Mouse (Mus musculus) brain, embryonic 14.5 days (tissue): Measurements from ENCODE around the gene Prkg1.

Experiments used
- CTCF ChIP-seq: fragments of 200-500 bp; IDR thresholded peaks from 2 replicates; pipeline ENCODE4 v1.5.1; 2012; ENCODE audit warnings: inconsistent platforms, mild to moderate bottlenecking, moderate library complexity, borderline replicate concordance; ENCODE audit not compliant: insufficient read depth, insufficient read length; ENCODE audit errors: extremely low read depth
- POLR2A ChIP-seq: fragments of 200-500 bp; IDR thresholded peaks from 2 replicates; pipeline ENCODE4 v1.6.1; 2012; ENCODE audit warnings: mild to moderate bottlenecking, inconsistent platforms, borderline replicate concordance; ENCODE audit not compliant: poor library complexity, insufficient read depth, insufficient read length, severe bottlenecking; ENCODE audit errors: extremely low read depth

DNA sequence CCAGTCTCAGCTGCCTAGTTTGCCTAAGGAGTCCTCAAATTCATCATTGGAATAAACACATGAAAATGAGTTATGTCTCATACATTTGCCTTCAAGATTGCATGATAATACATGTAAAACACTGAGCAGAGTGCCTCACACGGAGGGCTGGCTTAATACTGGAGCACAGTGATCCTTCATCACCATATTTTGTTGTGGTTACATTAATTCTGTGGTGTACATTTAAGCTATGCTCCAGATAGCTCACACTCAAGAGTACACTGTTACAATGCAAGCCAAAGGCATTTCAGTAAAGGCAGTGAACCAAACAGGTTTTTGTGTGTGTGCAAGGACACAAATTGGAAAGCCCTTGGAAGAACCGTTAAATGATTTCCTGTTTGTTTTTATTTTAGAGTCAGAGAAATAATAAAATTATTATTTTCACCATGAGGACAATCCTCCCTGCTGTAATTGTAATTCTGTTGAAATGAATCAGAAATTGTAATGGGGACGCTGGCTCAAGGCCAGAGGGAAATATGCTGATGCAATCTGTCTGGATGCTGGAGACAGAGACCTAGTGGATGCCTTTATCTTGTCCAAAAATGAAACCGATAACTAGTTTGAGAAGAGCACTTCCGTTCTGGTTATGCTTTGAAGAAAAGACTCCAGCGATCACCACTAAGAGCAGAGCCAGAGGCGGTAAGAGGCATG, 484.9 kb downstream of the Prkg1 start:
- no peak for TF ChIP-seq CTCF
- no peak for TF ChIP-seq POLR2A
